Mouse (Mus musculus) 3T3-L1 (cell line): ENCODE data around the gene Tcta.
"Not testable (repeated sequence)": the region's sequence is repeated elsewhere in the genome, so short reads cannot be mapped to it uniquely, and the experiment has no call there.

ENCODE experiments used
- DNase-seq: peaks from one replicate; pipeline ENCODE4 v3.0.0-alpha.2; 2015; ENCODE audit warnings: low read depth, low spot score

The Tcta gene

DNA sequence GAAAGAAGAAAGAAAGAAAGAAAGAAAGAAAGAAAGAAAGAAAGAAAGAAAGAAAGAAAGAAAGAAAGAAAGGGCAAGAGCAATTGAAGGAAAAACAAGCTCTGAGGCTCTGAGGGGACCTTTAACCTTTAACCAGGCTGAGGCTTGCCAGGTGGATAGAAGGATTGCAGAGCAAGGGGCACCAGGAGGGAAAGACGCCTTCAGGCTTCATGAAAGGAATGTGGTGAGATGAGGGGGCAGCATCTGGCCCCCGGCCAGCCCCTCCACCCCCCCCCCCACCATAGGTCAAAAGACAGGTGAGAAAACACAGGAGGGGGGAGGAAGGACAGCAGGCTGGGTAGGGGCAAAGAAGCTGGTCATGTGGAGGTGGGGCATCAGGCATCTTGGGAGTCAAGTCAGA is 34.0 kb downstream of the Tcta start:
- DNase-seq, result no peak

DNA sequence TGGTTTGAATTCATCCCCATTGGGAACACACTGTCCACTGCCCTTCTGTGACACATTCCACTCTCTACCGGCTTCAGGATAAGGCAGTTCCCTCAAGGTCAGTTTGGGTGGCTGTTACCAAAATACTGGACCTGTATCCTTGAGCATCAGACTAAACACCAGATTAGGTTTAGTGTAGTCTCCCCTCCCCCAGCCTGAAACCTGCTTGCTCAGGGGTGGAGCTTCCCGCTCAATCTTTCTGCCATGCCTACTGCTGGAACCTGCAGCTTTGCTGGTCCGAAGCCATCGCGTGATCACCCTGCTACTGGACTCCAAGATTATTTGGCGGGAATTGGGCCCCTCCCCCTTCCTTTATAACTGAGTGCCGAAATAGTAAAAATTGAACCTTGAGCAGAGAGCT is 37.3 kb downstream of the Tcta start:
- not testable (repeated sequence) for DNase-seq

DNA sequence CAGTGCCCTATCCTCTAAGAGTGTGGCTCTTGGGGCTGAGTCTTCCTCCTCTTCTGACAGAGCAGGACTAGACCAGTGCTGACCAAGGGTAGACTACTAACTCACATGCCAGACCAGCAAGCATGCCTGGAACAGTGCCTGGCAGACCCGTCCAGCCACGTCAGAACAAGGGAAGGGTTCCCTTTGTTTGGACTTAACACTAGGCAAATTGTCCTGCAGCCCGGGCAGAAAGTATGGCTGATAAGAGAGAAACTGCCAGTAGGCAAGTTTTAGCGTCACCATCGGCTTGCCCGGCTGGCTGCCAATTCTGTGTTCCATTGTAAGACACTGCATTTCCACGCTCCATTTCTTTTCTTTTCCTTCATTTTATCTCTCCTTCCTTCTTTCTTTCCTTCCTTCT is 38.3 kb downstream of the Tcta start:
- no peak for DNase-seq

DNA sequence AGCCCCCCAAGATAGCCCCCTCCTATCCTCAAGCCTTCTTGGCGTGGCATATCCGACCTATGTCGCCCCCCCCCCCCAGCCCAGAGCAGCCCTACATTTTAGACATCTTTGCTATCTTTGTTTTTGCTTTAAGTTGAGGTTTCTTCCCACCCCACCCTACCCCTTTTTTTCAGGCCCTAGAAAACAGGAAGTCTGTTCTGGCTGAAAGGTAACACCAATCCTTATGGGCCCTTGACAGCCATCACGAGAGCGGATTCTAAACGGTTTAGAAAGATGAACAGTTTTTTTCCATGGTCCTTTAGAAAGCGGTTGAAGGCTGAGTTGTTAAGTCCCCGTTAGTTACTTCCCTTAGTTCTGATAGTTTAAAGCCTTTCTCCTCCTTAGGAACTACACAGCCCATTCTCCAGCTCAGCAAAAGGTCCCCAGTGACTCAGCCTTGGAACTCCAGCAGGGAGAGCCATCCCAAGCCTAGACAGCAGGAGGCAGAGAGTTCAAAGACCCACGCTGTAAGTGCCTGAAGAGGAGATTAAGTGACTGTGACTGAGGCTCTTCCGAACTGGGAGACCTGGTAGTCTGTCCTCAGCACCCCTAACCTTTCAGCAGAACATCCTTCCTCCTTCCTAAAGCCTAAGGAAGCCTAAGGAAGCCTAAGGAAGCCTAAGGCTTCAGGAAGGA is 39.6 kb downstream of the Tcta start:
- DNase-seq, result peak; percentile 40

DNA sequence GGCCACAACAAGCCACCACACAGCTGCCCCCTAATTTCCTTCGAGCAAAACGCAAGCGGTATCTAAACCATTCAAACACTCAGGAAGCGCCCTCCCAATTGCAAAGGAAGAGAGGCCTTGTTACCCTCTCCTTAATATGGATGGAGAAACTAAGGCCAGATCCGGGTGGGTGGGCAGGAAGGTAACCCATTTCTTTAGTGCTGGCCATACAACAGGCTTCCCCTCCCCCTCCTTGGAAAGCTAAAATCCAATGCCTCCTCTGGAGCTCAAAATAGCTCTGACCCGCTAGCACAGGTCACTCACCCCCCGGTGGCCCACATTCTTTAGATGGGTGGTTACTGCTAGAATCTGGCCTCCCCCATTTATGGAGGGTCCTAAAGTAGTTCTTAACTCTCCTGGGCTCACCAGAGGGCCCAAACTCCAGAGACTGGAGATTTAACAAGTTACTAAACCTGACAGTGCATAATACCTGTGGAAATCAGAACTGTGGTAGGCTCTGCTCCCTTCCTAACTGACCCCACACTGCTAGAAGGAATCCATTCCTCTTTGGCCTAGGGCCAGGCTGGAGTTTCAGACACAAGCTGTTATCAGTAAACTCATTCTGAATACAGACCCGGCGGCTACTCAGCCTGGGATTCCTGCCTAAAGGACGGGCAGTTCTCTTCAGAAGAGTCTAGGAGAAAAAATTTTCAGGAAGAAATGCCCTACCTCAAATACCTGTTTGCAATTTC is 41.6 kb downstream of the Tcta start:
- peak; percentile 60 for DNase-seq

DNA sequence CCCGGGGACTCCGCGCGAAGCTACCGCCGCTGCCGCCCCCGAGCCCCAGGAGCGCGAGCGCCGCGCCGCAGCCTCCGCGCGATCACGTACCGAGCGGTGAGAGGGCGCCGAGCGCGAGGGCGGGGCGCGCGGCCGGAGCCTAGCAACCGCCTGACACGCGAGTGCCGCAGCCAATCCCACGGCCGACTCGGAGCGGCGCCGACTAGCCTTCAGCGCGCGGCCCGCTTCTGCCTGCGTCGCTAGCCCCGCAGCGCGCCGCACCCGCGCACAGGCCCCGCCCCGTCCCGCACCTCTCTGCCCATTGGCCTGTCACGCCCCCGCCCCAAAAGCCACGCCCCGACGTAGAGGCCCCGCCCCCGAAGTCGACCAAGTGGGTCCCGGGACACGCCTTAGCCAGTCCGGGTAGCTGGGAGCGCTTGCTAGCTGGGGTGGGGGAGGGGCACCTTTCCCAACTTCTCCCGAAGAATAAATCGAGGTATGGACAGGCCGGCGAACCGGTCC is 42.2 kb downstream of the Tcta start, which contains the start of gene Dag1:
Gene Dag1, minus strand, starts transcription at position 269 of the 501 bp plus-strand sequence.
- DNase-seq, result peak; percentile 93

DNA sequence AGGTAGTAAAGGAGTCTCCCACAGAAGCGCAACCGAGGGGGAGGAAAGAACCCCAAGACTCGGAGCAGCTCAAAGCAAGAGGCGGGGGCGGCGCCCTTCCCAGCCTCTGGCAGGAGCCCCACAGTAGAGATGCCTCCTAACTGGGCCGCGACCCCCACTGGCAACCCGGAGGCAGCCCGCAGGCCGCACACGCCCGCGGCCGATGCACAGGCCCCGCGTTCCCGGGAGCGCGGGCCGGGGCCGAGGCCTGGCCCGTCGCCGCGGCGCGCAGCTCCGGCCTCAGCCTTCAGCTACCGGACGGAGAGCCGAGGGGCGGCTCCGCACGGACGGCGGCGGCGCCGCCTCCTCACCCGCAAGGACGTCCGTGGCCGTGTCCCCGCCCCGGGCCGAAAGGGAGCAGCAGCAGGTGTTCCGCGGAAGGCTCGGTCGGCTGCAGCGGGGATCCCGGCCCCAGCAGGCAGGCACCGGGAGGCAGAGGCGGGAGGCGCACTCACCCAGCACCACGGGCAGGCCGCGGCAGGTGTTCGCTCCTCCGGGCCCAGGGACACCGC is 42.8 kb downstream of the Tcta start:
- DNase-seq, result peak; percentile 25

DNA sequence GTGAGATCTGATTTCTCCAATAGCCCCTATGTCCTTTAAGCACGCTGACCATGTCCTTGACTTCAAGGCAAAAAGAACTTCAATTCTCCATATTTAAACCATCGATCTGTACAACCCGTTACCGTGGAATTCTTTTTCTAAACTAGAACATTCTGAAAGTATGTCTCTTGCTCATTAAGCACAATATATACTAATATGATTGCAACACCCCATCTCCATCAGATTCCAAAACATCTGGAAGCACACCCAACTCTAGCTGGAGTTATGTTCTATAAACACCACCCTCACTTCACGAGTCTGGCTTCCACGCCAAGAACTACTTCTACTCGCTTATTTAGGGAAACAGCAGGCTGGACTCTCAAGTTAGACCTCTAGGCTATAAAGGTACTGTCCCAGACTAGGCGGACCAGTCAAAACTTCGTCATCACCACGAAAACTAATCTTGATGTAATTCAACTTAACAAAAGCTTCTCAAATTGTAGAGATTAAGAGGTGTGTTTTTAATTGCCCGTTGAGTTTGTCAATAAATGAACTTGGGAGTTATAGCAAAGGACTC is 43.4 kb downstream of the Tcta start:
- peak; percentile 44 for DNase-seq

DNA sequence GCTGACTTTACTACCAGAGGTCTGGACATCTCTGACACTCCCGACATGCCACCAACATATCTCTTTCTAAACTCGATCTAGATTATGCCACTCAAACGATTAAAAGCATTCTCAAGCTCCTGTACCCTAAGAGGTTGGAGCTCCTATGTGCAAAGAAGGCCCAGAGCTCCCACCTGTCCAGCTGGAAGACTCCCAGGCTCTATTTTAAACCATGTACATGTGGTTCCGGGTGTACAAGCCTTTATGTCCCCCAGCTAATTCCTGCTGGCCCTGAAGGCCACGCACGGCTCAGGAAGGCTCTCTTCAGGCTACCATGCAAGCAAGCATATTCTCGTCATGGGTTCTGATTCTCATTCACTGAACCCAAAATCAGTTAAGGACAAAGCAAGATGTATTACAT is 44.1 kb downstream of the Tcta start:
- DNase-seq, result no peak

DNA sequence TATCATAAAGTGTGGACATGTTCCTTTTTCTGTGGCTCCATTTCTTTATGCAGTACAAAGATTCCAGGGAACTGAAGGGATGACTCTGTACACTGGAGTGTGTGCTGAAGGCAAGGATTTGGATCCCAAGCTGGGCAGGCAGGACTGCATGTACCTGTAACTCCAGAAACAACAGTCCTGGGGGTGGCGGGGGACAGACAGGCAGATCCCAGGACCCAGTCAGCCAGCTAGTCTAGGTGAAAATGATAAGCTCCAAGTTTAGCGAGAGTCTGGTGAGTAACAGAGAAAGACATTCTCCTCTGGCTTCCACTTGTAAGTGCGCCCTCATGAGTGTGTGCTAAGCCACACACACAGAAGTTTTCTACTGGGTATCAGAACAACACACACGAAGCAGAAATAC is 45.4 kb downstream of the Tcta start:
- DNase-seq, result no peak
